Mouse (Mus musculus) inflammation-experienced regulatory T-cells (primary cell): Measurements from ENCODE around the gene Rubcnl. TPM values are rescaled to one million over a fixed set of nuclear protein-coding genes. Genes with fewer than 3 reads are reported as not detected.

Experiments used
- polyA plus RNA-seq, 2 experiments: library from polyadenylated mRNA; unstranded; fragments of 100-300 nt; shearing (Covaris generic); gene quantifications; one replicate each; pipeline ENCODE4 v1.2.1; 2017

The Rubcnl gene
- 1 to 10 TPM in 1 of 2 experiments, under 1 TPM in 1; 0.64 to 2.0 TPM for polyA plus RNA-seq

GRCm38 (mm10) chr14:75015856-75016714, at the start of gene Rubcnl:
Gene Rubcnl (plus strand): TSS chr14:75016027.

Other genes starting within 250 kb of the Rubcnl start
- gene Lrch1, start 68.2 kb upstream of the Rubcnl start, polyA plus RNA-seq, result 10 to 100 TPM; 60.6 to 64.8 TPM
- under 1 TPM in 1 of 2 experiments, not detected in 1; 0.29 TPM for gene Lrrc63, start 114.9 kb downstream of the Rubcnl start, polyA plus RNA-seq
- gene Lcp1, start 115.1 kb downstream of the Rubcnl start, polyA plus RNA-seq, result 1,000 to 10,000 TPM; 1,190 to 1,224 TPM
- not detected for gene Cpb2, start 226.3 kb downstream of the Rubcnl start, polyA plus RNA-seq